Mouse (Mus musculus) urinary bladder, postnatal 10 days (tissue): ENCODE measurements around the gene Gm10073.
"Not testable (repeated sequence)": the region's sequence is repeated elsewhere in the genome, so short reads cannot be mapped to it uniquely, and the experiment has no call there.

Source experiments
- DNase-seq: peaks from one replicate; pipeline ENCODE4 v3.0.0; 2022; ENCODE audit warnings: low spot score

Gm10073 gene

GRCm38 (mm10) chr8:106573168-106573567, at the start of gene Gm10073:
TSS of gene Gm10073 (minus strand) at chr8:106573461.
- DNase-seq, result not testable (repeated sequence)

DNA sequence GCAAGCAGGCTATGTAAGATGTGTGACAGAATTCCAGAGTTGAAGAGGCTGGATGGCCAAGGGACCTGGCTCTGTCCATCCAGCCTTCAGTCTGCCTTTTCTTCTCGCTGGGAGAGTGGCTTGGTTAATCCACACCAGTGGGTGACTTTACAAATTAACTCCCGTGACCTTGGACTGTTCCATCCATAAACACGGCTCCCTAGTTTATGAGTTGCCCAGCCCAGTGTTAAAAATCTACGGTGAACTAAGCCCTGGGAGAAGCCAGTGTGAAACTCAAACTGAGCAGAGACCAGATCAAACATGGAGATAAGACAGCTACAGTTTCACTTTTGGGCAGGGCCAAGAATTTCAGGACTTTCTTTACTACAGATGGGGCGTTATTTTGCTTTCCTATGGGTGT, 49.8 kb upstream of the Gm10073 start:
- DNase-seq, result no peak

GRCm38 (mm10) chr8:106620488-106620887, 47.2 kb upstream of the Gm10073 start:
- no peak for DNase-seq

DNA sequence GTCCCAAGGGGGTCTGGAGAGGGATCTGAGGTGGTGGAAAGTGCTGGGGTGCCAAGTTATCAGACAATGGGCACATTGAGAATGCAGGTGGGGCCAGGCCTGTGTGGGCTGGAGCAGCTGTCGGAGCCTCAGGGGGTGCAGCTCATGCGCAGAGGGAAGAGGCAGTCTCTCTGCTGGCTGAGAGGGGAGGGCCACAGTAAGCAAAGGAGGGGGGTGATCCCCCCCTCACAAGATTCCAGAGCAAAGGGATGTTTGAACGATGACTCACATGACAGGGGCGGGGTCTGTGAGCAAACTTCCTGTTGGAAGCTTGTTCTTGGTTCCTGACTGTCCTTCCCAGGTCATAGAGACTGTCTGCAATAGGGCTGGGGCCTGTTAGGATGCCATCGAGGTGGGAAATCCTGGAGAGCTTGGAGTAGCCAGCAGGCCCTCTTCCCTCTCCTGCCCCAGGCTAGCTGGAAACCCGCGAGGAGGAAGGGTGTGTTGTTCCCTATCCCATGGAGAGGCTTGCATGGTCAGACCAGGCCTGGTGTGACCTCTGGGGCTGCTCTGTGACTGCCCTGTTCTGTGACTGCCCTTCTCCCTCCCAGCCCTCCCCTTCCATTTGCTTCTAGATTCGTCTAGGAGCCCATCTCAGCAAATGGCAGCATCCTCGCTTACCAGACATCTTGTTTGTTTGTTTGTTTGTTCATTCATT, 46.4 kb upstream of the Gm10073 start:
- no peak for DNase-seq

GRCm38 (mm10) chr8:106618324-106618723, 45.1 kb upstream of the Gm10073 start:
- DNase-seq, result no peak

- DNase-seq, result no peak
These were observed 44.6 kb upstream of the Gm10073 start for GRCm38 (mm10) chr8:106617865-106618264.

DNA sequence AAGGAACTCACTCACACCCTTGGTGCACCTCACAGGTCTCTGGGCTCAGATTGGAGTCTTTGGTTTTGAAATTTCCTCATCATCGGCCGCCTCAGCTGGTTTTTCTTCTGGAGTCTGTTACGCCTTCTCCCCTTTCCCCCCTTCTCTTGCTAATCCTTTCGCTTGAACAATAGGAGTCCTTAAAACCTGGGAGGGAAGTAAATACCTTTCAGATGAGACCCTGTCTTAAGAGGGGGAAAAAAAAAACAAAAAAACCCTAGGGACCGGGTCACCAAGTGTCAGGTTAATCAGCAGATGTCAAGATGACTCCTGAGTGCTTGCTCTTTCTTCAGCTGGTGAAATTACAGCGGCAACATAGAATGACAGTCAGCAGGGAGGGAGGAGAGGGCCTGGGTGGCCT, 43.9 kb upstream of the Gm10073 start:
- DNase-seq, result no peak

- no peak for DNase-seq
These were observed 43.4 kb upstream of the Gm10073 start for GRCm38 (mm10) chr8:106616679-106617078.

GRCm38 (mm10) chr8:106615661-106616299, 42.5 kb upstream of the Gm10073 start:
- no peak for DNase-seq

- DNase-seq, result no peak
These were observed 41.4 kb upstream of the Gm10073 start for GRCm38 (mm10) chr8:106614704-106615103.

DNA sequence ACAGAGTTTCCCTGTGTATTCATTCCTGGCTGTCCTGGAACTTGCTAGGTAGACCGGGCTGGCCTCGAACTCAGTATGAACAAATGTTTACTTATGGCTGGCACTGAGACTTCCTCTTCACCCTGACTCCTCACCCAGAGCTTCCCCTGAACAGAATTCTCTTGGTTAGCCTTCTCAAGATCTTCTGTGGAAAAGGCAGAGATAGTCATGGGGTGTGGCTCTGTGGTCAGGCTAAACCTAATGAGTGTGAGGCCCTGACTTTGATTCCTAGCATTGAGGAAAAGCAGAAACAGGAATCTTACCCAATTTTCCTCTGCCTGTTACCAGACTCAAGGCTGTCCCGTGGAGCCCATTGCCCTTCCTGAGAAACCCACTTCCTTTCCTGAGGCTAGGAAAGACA, 38.8 kb upstream of the Gm10073 start:
- no peak for DNase-seq

GRCm38 (mm10) chr8:106610958-106611640, 37.8 kb upstream of the Gm10073 start:
- no peak for DNase-seq

DNA sequence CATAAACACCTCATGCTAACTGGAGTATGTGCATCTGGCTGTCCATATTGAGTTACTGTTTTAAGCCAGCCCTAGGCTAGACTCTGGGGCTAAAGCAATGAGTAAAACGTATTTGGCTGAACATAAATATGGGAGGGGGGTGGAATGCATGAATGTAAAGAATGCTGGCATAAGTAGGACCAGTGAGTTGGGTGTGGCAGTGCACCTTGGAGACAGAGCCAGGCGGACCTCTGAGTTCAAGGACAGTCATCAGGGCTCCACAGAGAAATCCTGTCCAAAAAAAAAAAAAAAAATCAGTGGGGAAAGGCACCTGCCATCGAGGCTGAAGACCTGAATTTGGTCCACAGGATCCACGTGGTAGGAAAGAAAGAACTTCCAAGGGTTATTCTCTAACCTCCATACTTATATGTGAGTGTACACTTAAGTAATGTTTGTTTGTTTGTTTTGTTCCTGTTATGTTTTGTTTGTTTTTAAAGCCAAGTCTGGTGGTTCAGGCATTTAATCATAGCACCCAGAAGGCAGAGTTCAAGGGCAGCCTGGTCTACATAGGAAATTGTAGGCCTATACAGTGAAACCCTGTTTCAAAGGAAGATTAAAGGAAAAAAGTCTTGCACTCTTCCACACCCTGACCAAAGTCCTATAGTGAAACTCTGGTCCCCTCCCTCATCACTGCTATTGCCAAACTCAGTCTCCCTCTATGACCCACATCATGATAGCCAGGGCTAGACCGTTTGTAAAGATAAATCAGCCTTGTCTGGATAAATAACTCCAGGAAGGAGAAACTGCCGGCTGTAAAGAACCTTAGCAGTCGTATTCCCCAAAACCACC, 36.0 kb upstream of the Gm10073 start:
- no peak for DNase-seq

DNA sequence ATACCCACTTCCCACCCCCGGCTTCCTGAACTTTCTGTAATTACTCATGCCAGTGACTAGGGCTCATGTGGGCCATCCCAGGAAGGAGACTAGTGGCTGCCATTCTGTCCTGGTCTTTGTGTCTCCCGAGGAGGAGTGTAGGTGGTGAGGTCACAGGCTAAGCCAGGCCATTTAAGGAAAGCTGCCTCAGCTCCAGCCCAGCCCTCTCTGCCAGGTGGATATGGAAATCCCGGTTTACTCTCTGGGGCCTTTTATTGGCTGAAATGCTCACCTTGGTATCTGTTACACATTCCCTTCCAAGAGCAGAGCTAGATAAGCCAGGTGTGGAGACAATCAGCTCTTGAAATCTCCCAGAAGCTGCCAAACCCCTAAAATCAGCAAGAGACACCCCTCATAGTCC, 35.2 kb upstream of the Gm10073 start:
- DNase-seq, result no peak

- DNase-seq, result not testable (repeated sequence)
These were observed 34.5 kb upstream of the Gm10073 start for GRCm38 (mm10) chr8:106607783-106608182.

- DNase-seq, result no peak
These were observed 33.4 kb upstream of the Gm10073 start for GRCm38 (mm10) chr8:106606601-106607145.

GRCm38 (mm10) chr8:106606121-106606520, 32.9 kb upstream of the Gm10073 start:
- no peak for DNase-seq

DNA sequence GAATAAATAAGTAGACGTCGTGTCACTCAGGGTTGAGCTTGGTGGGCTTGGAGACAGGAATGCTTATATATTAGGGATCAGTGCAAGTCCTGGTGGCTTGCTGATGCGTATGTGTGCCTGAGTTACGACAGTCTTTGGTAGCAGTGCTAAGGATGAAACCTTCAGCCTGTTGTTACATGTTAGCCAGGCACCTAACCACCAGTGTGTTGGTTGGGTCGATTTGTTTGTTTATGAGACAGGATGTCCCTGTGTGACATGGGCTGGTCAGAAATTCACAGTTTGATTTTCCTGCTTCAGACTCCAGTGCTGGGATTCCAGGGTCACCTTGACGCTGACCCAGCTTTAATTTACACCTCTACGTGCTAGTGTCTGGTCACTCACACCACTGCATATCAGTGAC, 32.4 kb upstream of the Gm10073 start:
- DNase-seq, result no peak

DNA sequence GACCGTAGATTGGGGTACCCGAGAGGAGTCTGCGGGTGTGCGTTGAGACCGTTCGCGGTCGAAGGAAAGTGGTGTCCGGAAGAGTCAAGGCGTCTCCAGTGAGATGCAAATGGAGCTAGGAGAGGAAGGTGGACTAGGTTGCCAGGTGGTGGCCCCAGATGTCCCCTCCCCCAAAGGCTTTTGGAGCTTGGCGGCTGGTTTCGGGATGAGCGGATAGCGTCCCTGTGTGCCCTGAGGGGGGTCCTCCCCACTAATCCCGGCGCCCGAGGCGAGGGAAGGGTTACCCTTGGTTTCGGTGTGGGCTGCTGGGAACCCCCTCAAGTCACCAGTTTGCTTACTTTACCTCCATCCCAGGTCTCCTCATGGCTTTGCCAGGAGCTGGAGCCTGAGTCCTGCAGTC, 30.7 kb upstream of the Gm10073 start:
- DNase-seq, result no peak

DNA sequence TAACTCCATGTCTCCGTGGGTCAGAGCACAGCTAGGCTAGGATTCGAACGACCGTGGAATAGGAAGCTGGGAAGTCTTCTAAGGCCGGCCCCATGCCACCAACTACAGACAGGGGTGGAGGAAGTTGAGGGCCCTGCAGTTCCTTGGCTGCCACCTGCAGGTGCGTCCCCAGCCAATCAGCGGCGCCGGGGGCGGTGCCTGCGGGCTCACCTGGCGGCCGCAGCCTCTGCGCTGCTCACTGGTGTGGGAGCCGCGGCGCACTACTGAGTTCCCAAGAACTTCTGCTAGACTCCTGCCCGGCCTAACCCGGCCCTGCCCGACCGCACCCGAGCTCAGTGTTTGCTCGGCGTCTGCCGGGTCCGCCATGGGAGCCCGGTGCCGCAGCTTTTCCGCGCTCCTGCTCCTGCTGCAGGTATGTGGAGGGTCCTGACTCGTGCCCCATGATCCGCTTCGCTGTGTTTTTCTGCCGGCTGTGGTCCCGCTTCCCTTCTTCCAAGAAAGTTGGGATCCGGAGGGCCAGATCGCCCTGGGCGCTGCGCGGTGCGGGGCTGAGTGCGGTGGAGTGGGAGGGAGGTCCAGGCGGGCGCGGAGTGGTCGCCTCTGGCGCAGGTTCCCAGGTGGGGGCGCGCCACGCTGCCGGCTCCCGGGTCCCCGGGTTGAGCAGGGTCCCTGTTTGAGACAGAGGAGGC, 30.0 kb upstream of the Gm10073 start, which contains the start of gene Cdh1:
Cdh1 (plus strand) TSS at position 221 of the 689 bp plus-strand sequence.
- peak; percentile 51 for DNase-seq

DNA sequence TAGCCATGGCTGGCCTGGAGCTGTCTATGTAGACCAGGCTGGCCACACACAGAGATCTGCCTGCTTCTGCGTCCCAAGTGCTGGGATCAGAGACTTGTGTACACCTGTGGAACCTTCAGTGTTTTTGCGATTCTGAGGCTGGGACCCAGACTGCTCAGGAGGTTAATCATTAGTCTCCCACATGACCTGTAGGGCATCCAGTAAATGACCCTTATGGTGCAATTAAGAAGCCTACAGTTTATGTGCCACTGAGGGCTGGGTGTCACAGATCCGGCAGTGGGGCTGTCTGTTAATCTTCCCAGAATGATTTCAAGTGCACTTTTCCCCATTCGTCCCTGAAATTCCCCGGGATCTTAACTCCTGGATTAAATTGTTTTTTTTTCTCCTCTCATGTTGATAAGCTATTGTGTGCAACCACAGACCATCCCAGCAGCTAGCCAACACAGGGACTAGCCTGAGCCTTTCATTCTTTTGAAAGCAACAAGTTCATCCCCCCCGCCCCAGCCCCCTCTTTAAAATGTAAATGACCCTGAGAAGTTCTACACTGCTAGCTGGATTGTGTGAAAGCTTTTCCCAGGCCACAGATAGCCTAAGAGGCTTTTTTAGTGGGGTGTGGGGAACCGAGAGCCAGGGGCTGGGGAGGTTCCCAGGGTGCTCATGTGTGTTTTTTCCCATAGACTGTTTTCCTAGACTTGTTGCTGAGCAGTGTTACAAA, 26.2 kb upstream of the Gm10073 start:
- no peak for DNase-seq
